Mouse (Mus musculus) lung, adult 2 months (tissue): ENCODE measurements around the gene Sbf2. TPM values are rescaled to one million over a fixed set of nuclear protein-coding genes. Genes with fewer than 3 reads are reported as not detected.

Source experiments
- DNase-seq: peaks from one replicate; pipeline ENCODE4 v3.0.0; 2022
- H3K4me1 ChIP-seq: fragments of 200-500 bp; 2 replicates; pipeline ENCODE4 v1.6.1; 2011; ENCODE audit warnings: low read length; ENCODE audit not compliant: control insufficient read depth, insufficient read depth
- H3K4me3 ChIP-seq: fragments of 200-500 bp; replicated peaks from 2 replicates; pipeline ENCODE3; 2011; ENCODE audit warnings: low read depth, mild to moderate bottlenecking, control low read depth, low read length; ENCODE audit errors: extremely low read depth
- CTCF ChIP-seq: fragments of 200-500 bp; IDR thresholded peaks from 2 replicates; pipeline ENCODE4 v1.5.1; 2011; ENCODE audit warnings: mild to moderate bottlenecking, low read length, control low read depth; ENCODE audit not compliant: insufficient read depth
- POLR2A ChIP-seq: fragments of 200-500 bp; IDR thresholded peaks from 2 replicates; pipeline ENCODE4 v1.6.1; 2011; ENCODE audit warnings: low read depth, mild to moderate bottlenecking, control low read depth, low read length, borderline replicate concordance; ENCODE audit errors: extremely low read depth
- WGBS: fragments of 180-500 bp; shearing (Covaris S2); methylation state at CpG from one replicate; pipeline ENCODE4 v1.1.7; 2018; 5-methylcytosine and 5-hydroxymethylcytosine counted together
- polyA plus RNA-seq: library from polyadenylated mRNA; depleted of rRNA; stranded (reverse); fragments of >200 nt; gene quantifications from 2 replicates; pipeline ENCODE4 v1.2.3, GENCODE M21; 2012

Gene Sbf2
- polyA plus RNA-seq, 1 experiment, result 18.0 TPM

- TF ChIP-seq CTCF (no peak), POLR2A (no peak)
- no peak overlapping the region for H3K4me3 ChIP-seq
- WGBS, result 91% methylated on average over 1 of the region's 1 CpGs
- H3K4me1 ChIP-seq, result peaks cover 2% of the 10 kb centered on the region; the same call in 1 of the 2 replicates
- DNase-seq, result no peak
Observed at GRCm38 (mm10) chr7:110315352-110315751, 299.4 kb downstream of the Sbf2 start.

- H3K4me1 ChIP-seq, result peaks cover 2% of the 10 kb centered on the region; the same call in 1 of the 2 replicates
- TF ChIP-seq CTCF (no peak), POLR2A (no peak)
- DNase-seq, result no peak
- no peak overlapping the region for H3K4me3 ChIP-seq
- WGBS, result 94% methylated on average over 7 of the region's 7 CpGs
Observed at GRCm38 (mm10) chr7:110314401-110314890, 300.3 kb downstream of the Sbf2 start.

- DNase-seq, result no peak
- TF ChIP-seq POLR2A (no peak), CTCF (no peak)
- Histone ChIP-seq H3K4me1 (no peaks in the 10 kb centered on the region), H3K4me3 (no peak overlapping the region)
- WGBS, result 75% methylated on average over 9 of the region's 9 CpGs
Observed at GRCm38 (mm10) chr7:110313392-110314055, 301.2 kb downstream of the Sbf2 start.

GRCm38 (mm10) chr7:110309246-110309645 is 305.5 kb downstream of the Sbf2 start:
- TF ChIP-seq POLR2A, result no peak
- no peak for TF ChIP-seq CTCF
- WGBS, result 92% methylated on average over 8 of the region's 8 CpGs
- Histone ChIP-seq H3K4me3 (no peak overlapping the region), H3K4me1 (no peaks in the 10 kb centered on the region)
- DNase-seq, result no peak

- no peak for DNase-seq
- no peak for TF ChIP-seq CTCF
- no peak for TF ChIP-seq POLR2A
- no peak overlapping the region for H3K4me3 ChIP-seq
- 92% methylated on average over 11 of the region's 11 CpGs for WGBS
- no peaks in the 10 kb centered on the region for H3K4me1 ChIP-seq
Observed at GRCm38 (mm10) chr7:110307741-110308140, 307.0 kb downstream of the Sbf2 start.

- WGBS, result 78% methylated on average over 5 of the region's 5 CpGs
- H3K4me3 ChIP-seq, result no peak overlapping the region
- no peak for DNase-seq
Observed at GRCm38 (mm10) chr7:110306281-110306680, 308.4 kb downstream of the Sbf2 start.

GRCm38 (mm10) chr7:110305486-110305885 is 309.2 kb downstream of the Sbf2 start:
- Histone ChIP-seq H3K4me3 (no peak overlapping the region), H3K4me1 (no peaks in the 10 kb centered on the region)
- WGBS, result 86% methylated on average over 4 of the region's 4 CpGs
- TF ChIP-seq CTCF (no peak), POLR2A (no peak)
- DNase-seq, result no peak

More at GRCm38 (mm10) chr7:110306281-110306680, 308.4 kb downstream of the Sbf2 start:
- TF ChIP-seq CTCF (no peak), POLR2A (no peak)
- H3K4me1 ChIP-seq, result no peaks in the 10 kb centered on the region

GRCm38 (mm10) chr7:110302886-110303285 is 311.8 kb downstream of the Sbf2 start:
- WGBS, result 66% methylated on average over 6 of the region's 6 CpGs
- DNase-seq, result no peak
- Histone ChIP-seq H3K4me3 (no peak overlapping the region), H3K4me1 (no peaks in the 10 kb centered on the region)
- TF ChIP-seq CTCF (no peak), POLR2A (no peak)

- WGBS, result 79% methylated on average over 17 of the region's 17 CpGs
- Histone ChIP-seq H3K4me1 (no peaks in the 10 kb centered on the region), H3K4me3 (no peak overlapping the region)
- DNase-seq, result no peak
- no peak for TF ChIP-seq CTCF
- TF ChIP-seq POLR2A, result no peak
Observed at GRCm38 (mm10) chr7:110298739-110299410, 315.8 kb downstream of the Sbf2 start.
